Mouse (Mus musculus) limb, embryonic 15.5 days (tissue): Measurements from ENCODE around the gene Gm30737. TPM values are rescaled to one million over a fixed set of nuclear protein-coding genes. Genes with fewer than 3 reads are reported as not detected.
"Not testable (repeated sequence)": the region's sequence is repeated elsewhere in the genome, so short reads cannot be mapped to it uniquely, and the experiment has no call there.

Experiments used
- ATAC-seq: fragments of 200-750 bp; cut with Nextera tagmentation; 2 replicates; pipeline ENCODE4 v1.8.0; 2017; ENCODE audit warnings: low read depth, moderate TSS enrichment; ENCODE audit not compliant: insufficient number of reproducible peaks, low FRiP score, low TSS enrichment
- H3K27ac ChIP-seq: fragments of 300-500 bp; sonication (generic); 2 replicates; pipeline ENCODE4 v1.5.1; 2015; ENCODE audit warnings: moderate library complexity, mild to moderate bottlenecking, inconsistent platforms
- H3K27me3 ChIP-seq: fragments of 300-500 bp; sonication (generic); 2 replicates; pipeline ENCODE4 v1.6.1; 2015; ENCODE audit warnings: inconsistent platforms
- H3K36me3 ChIP-seq: fragments of 300-500 bp; sonication (generic); 2 replicates; pipeline ENCODE4 v1.6.1; 2015; ENCODE audit warnings: inconsistent platforms
- H3K4me1 ChIP-seq: fragments of 300-500 bp; sonication (generic); 2 replicates; pipeline ENCODE4 v1.6.1; 2015; ENCODE audit warnings: inconsistent platforms
- H3K4me2 ChIP-seq: fragments of 300-500 bp; sonication (generic); 2 replicates; pipeline ENCODE4 v1.6.1; 2015; ENCODE audit warnings: mild to moderate bottlenecking, inconsistent platforms
- H3K4me3 ChIP-seq: fragments of 300-500 bp; sonication (generic); 2 replicates; pipeline ENCODE4 v1.5.1; 2015; ENCODE audit warnings: mild to moderate bottlenecking, inconsistent platforms
- H3K9ac ChIP-seq: fragments of 300-500 bp; sonication (generic); 2 replicates; pipeline ENCODE4 v1.6.1; 2015; ENCODE audit warnings: inconsistent platforms
- H3K9me3 ChIP-seq: fragments of 300-500 bp; sonication (generic); 2 replicates; pipeline ENCODE4 v1.6.1; 2016; ENCODE audit warnings: inconsistent platforms
- WGBS: fragments of 180-500 bp; shearing (Covaris S2); methylation state at CpG from one replicate; pipeline ENCODE4 v1.1.7; 2015; 5-methylcytosine and 5-hydroxymethylcytosine counted together
- polyA plus RNA-seq: library from polyadenylated mRNA; unstranded; fragments of >200 nt; fragmentation: Nextera tagmentation; extraction: Ambion mirVana; gene quantifications from 2 replicates; pipeline ENCODE4 v1.2.1, GENCODE M21; 2015

The Gm30737 gene
- not detected in 2 replicates for polyA plus RNA-seq

GRCm38 (mm10) chrY:14400410-14400809 lies at the start of gene Gm30737:
Gm30737 (plus strand) TSS chrY:14400710.
- H3K9me3 ChIP-seq, H3K4me3 ChIP-seq, H3K4me1 ChIP-seq, H3K27ac ChIP-seq, H3K4me2 ChIP-seq, ATAC-seq, H3K9ac ChIP-seq, H3K27me3 ChIP-seq, H3K36me3 ChIP-seq: not testable (repeated sequence)
- WGBS: no CpG with 5 or more reads among the region's 7 CpGs
